Mouse (Mus musculus) heart, postnatal 10 days (tissue): ENCODE measurements around the gene Rpl15. TPM values are rescaled to one million over a fixed set of nuclear protein-coding genes. Genes with fewer than 3 reads are reported as not detected.
"Not testable (repeated sequence)": the region's sequence is repeated elsewhere in the genome, so short reads cannot be mapped to it uniquely, and the experiment has no call there.

Experiments used
- DNase-seq, 2 experiments: peaks; one replicate each; pipeline ENCODE4 v3.0.0; 2021
- intact Hi-C: fragments of 180-260 bp; cut with DNase I; formaldehyde crosslinking; loops from one replicate; pipeline ENCODE4 v1.15.1; 2025
- total RNA-seq, 2 experiments: library from RNA; stranded (reverse); gene quantifications; 2 replicates each; pipeline ENCODE4 v1.2.3; 2021

Gene Rpl15
- 100 to 1,000 TPM; 793 to 803 TPM for total RNA-seq

DNA sequence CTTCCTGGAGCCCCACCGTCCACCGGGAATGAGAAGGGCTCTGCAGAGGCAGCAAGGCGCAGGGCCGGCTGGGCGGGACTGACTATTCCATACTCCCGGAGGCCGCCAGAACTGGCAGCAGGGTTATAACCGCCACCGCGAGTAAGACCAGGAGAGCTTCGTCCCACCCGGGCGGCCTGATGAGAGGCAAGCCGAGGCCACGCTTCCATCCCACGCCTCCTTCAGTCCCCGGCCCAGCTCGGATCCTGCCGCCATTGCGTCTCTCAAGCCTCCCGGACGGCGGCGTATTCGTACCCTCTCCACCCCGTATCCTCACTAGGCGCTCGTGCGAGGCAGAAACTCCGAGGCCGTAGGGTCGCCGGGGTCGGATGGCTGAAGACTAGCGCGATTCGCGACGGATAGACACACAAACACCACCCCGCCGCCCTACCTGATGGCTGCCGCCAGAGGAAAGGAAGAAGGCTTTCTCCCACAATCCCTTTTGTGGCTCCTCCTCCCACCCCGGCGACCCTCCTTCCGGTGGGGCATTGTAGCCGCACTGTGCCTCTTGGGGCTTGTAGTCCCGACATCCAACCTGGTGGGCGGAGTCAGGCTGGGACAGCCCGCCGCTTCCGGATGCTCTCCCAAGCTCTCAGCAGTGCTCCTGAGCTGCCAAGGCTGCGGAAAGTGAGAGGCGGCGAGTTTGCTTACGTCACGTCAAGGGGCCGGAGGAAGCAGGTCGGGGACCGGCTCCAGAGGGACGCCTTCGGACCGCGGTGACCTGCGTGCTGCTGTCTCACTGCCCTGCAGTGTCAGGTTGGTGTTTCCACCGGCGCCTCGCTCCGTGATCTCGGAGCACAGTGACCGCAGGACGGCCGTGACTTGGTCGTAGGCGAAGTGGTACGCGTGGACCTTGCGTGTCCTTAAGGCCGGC lies at the start of gene Rpl15, which contains the start of gene Nkiras1:
Rpl15 (minus strand) TSS at position 863 of the 913 bp plus-strand sequence.
Nkiras1 (plus strand) TSS at position 608 of the 913 bp plus-strand sequence.
- intact Hi-C loops, result loop anchor here (5.0 to 10.0 kb wide), 2 partner anchors 57 to 866 kb away; no protein-coding TSS in a partner anchor

DNA sequence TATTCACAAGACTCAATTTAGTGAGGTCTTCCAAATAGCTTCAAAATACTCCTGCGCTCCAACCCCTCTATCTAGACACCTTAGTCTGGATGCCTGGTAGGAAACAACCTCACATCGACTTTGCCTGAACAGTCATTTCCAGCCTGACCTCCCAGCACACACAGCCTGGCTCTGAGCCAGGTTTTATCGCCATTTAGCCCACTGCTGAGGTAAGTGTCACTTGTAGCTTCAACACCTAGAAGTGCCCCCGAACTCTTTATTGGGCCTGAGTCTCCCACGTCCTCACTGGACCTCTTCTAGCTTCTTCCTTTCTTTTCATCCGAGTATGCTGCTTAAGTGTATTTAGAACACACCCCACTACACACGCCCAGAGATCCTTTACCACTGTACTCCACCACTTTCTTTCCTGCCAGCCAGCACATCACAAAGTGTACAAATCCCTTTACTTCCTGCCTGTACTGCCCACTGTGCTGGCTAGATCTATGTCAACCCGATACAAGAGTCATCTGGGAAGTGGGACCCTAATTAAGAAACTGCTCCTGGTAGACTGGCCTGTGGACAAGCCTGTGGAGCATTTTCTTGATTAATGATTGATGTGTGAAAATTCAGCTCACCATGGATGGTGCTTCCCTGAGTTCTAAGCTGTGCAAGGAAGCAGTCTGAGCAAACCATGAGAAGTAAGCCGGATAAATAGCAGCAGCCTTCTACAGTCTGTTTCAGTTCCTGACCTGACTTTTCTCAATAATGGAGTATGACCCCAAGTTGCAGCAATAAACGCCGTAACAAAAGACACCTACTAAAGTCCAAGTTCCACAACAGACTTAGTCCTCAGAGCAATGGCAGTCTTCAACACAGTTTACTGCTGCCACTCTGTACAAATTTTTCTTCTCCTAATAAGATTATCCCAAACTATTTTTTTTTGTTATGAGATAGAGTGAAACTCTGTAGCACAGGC lies 46.5 kb upstream of the Rpl15 start:
- intact Hi-C loops, result no loop called here
- DNase-seq, result peak; percentile 20 to 38

More for the DNA sequence above, at the start of gene Rpl15, which contains the start of gene Nkiras1:
- peak; percentile 99 for DNase-seq

DNA sequence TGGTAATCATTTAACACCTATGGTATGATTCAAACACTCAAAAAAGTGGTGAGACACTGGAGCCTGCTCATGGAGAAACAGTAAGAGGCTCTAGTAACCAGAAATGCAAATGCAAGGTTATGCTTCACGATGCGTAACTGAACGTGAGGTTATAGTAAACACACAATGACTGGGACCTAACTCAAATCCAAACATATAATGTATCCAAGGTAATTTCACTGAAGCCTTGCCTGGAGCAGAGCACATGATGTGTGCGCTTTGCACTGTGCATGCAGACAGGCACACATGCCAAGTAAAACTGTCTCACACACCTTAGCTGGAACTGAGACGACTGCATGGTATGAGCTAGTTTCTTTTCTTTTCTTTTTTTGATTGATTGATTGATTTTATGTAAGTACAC lies 33.0 kb upstream of the Rpl15 start:
- intact Hi-C loops, result no loop called here
- DNase-seq, result no peak

DNA sequence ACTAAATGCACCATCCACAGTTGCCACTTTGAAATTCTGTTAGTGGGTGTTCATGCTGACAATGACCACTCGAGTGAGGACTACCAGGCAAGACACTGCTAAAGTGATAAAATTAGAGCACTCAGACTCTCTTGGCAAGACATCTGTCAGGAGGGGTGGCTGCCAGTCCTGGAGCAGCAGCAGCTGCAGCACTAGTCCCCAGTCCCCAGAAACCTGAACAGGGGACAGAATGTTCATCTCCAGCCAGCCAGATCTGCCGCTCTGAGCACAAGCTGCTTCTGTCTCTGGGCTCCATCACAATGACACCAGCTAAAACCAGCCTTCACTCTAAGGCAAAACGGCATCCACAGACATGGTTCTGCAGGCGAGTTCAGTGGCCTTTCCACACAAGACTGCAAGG lies 32.1 kb upstream of the Rpl15 start:
- intact Hi-C loops, result no loop called here
- DNase-seq, result peak; percentile 59 to 72

DNA sequence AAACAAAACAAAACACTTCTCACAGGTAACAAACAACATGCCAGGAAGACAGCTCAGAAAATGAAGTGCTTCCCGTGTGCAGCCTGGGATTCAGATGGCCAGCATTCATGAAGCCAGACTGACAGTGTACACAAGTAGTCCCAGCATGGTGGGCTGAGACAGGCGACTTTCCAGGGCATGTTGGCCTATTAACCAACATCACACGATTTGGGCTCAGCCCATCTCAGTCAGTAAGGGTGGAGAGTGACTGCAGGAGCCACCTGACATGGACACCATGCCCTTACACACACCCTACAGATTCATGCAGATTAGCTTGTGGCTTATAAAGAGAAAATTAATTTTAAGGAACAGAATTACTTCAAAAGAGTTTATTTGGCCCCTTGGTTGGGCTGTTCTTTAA lies 31.6 kb upstream of the Rpl15 start:
- intact Hi-C loops, result no loop called here
- no peak for DNase-seq

DNA sequence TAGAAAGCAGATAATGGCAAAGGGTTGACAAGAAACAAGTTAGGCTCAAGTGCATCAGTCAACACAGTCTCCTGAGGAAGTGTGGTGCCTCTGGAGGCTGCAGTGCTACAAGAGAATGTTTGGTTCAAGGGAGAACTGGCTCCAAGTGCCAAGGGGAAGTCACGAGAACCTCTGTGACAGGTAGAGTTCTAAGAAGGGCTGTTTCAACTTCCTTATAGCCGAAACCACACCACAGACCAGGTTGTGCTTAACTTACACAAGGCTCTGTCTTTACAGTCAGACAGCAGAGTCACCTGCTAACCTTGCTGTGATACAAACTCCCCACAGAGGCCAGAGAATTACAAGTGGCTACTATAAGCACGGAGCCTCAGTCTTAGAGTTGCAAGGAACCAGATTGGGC lies 30.4 kb upstream of the Rpl15 start:
- no peak for DNase-seq
- intact Hi-C loops, result no loop called here

DNA sequence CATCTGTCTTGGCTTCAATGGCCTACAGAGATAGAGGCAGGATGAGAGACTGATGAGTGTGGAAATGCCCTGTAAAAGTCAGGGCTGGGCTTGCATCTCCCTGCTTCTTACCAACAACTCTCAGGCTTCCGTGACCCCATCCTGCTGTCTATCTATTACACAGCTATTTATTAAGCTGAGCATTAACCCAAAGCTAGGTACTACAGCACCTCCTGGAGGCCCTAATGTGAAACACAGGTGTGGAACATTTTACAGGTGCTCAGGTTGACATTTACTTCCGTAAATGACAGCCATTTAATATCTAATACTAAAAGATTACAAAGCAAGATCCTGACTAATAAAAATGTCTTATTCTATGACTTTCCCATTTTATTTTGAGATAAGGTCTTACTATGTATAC lies 29.5 kb upstream of the Rpl15 start:
- DNase-seq, result no peak
- intact Hi-C loops, result no loop called here

DNA sequence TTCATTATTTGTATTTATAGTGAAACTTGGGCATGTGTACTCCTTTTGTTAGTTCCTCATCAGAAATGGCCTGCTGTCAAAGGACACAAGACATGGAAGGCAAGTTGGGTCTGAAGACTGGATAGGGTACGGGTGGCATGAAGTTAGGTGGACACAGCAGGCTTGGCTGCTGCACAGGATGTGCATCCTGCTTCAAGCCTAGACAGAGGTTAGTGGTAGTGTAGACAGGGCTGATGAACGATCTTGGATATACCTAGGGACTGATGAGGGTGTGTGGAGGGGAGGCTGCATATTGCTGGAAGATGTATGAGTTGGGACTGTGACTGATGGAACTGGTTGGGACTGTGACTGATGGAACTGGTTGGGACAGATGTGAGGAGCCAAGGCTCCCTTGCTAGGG lies 27.7 kb upstream of the Rpl15 start:
- DNase-seq, result no peak
- intact Hi-C loops, result no loop called here

DNA sequence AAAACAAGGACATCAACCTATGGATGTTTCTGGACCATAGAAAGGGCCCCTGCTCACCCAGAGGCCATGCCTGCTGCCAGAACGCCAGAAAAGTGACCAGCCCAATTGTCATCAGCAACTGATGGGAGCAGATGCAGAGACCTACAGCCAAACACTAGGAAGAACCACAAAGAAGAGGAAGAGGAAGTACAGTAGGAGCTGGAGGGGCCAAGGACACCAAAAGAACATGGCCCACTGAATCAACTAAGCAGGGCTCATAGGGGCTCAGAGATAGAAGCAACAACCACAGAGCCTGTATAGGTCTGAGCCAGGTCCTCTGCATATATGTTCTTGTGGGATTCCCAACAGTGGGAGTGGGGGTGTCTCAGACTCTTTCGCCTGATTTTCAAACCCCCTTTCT lies 26.2 kb upstream of the Rpl15 start:
- intact Hi-C loops, result no loop called here
- no peak for DNase-seq

DNA sequence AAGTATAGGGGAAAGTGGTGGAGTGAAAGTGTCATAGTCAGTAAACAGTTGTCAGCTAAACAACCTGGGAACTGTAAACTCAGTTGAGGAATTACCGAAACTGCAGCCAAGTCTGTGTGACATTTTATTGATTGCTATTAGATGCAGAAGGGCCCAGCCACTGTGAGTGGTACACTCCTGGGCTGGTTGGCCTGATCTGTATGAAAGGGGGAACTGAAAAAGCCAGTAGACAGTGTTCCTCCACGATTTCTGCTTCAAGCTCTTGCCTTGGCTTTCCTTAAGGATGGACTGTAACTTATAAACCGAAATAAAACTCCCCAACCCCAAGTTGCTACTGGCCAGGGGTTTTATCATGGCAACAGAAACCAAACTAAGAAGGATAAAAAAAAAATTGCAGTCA lies 21.4 kb upstream of the Rpl15 start:
- intact Hi-C loops, result no loop called here
- DNase-seq, result no peak

DNA sequence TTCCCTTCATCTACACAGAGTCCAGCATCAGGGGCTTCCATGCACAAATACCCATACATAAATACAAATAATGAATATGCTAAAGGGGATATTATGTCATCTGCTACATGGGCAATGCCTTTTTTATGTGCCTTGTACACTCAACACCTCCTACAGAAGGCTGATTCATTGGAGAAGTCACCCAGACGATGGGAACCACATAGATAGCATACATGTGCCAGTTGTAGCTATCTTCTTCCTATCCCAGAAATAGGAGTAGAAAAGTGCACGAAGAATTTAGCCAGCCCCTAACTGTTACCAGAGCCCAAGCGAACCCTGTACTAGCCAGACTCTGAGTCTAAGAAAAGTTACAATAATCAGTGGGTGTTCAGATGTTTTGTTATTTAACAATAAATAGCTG lies 20.9 kb upstream of the Rpl15 start:
- intact Hi-C loops, result no loop called here
- no peak for DNase-seq

DNA sequence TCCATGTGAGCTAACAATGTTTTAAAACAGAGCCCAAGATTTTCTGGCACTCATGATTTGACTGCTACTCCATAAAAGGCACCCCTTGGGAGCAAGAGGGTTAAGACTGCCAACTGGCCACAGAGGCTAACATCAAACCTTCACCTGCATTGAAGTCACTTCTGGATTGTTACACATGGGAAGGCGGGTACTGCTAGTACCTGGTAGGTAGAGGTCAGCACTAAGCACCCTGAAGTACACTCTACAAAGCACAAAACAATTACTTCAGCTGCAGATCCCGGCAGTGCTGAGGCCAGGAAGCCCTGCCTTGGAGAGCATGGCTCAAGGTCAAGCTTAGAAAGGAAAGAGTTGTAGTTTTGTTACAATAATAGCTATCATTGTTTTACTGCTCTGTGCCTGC lies 16.2 kb upstream of the Rpl15 start:
- no peak for DNase-seq
- intact Hi-C loops, result loop anchor here (10.0 kb wide), 1 partner anchor 623 kb away; the partner anchor contains the start of gene Thrb

DNA sequence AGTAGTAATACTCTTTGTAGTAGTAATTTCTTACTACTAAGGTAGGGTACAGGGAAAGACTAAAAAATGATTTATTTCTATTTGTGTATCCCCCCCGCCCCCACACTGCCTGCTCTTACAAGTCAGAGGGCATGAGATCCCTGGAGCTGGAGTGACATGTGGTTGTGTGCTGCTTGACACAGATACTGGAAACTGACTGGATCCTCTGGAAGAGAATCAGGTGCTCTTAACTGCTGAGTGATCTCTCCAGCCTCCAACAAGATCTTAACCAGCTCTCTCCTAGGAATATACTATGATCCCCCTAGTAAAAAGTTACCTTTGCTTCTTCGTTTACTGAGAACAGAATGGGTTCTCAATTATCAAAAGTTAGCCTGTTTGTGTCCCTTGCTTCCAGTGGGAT lies 15.2 kb upstream of the Rpl15 start:
- intact Hi-C loops, result loop anchor here (10.0 kb wide), 1 partner anchor 622 kb away; the partner anchor contains the start of gene Thrb
- DNase-seq, result no peak

DNA sequence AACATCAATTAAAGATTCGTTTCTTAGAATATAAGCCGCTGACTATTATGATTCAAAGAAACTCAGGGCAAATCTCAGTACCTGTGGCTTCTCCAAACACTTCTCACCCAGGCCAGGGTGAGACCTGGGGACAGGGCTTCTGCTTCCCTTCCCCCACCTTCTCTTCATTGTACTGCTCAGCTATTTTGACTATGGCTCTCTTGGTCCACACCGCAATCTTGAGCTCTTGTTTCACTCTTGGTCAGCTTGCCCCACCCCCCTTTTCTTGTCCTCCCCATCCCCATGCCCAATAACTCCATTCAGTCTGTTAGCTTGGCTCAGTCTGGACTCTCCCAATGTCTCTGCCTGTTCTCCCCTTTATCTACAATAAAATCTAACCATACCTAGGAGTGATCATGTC lies 14.3 kb upstream of the Rpl15 start:
- DNase-seq, result no peak
- intact Hi-C loops, result loop anchor here (10.0 kb wide), 1 partner anchor 621 kb away; the partner anchor contains the start of gene Thrb

DNA sequence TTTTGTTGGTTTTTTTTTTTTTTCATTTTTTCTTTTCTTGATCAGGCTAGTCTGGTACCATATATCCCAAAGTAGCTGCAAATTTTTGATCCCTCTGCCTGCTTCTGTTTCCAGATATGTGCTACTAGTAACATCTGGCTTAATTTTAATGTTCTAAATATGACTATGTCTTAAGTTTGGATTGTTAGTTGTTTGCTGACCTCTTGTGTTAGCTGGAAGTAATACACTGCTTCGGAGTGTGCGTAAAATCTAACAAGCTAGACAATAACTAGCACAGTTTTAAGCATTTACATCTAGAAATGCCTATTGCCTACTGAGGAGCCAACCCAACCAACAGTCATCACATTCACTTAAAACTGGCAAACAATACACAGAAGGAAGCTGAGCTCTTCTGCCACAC lies 13.4 kb upstream of the Rpl15 start:
- DNase-seq, result peak; percentile 50 to 66
- intact Hi-C loops, result loop anchor here (1.0 to 10.0 kb wide), 2 partner anchors 74 to 620 kb away; partner anchors contain the start of gene Thrb

DNA sequence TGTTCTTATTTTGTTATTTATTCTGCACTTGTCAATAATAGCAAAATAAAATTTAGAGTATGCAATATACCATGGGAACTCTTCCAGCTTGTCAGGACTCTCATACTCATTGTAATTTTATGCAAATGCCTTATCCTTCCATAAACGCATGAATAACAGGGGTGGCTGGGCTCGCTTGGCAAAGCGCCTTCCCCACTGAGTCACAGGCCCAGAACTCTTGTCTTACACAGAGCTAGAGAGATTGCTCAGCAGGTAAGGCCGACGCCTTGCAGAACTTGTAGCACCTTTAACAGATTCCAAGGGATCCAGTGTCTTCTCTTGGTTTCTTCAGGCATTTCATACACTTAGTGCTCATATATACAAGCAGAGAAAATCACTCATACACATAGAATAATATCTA lies 9.2 kb upstream of the Rpl15 start:
- intact Hi-C loops, result loop anchor here (10.0 kb wide), 1 partner anchor 616 kb away; the partner anchor contains the start of gene Thrb
- no peak for DNase-seq

DNA sequence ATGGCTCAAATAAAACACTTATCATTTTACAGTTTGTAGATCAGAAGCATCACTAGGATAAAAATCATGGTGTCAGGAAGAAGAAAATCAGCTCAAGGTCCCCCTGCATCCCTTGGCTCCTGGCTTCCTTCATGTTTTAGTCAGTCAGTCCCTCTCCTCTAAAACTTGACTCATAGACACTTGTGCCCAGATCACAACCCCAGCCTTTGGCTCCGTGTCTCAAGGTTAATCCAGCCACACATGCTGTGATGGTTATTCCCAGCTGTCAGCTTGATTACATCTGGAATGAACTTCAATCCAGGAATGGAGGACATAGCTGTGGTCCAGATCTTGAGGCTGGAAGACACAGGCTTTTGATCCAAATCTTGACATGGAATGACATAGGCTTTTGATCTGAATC lies 3.3 kb upstream of the Rpl15 start:
- intact Hi-C loops, result loop anchor here (5.0 to 10.0 kb wide), 2 partner anchors 53 to 870 kb away; no protein-coding TSS in a partner anchor

DNA sequence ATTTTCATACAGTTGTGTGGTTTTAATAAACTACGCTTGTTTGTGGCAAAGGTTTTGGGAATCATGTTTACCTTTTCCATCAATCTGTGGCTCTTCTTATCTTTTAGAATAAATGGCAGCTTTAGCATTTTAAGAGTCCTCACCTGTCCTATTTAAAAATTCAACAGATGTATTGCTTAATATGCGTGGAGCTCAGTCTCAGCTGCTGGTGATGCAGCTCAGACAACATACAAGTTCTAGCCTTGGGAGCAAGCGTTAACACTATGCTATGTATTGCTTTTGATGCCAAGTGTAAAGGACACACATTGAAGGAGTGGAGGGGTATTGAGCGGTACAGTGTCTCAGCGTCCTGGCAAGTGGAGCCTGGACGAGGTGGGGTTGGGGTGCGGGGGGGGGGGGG lies 475 bp upstream of the Rpl15 start:
- DNase-seq, result no peak
- intact Hi-C loops, result loop anchor here (5.0 to 10.0 kb wide), 2 partner anchors 56 to 867 kb away; no protein-coding TSS in a partner anchor

More for the DNA sequence above, 3.3 kb upstream of the Rpl15 start:
- DNase-seq, result no peak

DNA sequence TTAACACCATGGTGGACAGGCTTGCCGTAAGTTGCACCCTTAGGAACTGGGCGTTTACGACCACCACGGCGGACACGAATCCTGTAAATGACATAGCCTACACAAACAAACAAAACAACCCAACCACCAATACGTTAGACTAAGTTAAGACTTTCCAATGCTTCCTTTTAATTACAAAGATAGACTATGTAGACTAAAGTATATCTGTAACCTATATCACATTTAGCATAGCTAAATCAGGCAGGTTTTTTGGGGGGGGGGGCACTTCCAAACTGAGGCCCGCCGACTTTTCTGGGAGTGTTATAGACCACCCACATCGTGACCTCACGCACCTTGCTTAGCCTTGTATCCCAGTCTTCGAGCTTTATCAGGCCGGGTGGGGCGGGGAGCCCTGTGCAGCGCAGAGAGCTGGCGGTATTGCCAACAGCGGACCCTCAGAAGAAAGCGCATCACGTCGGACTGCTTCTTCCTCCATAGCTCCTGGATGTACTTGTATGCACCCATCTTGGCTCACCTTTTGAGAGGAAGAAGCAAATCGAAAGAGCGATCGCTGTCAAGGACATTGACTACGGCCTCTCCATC lies 1.2 kb downstream of the Rpl15 start:
- DNase-seq, result not testable (repeated sequence)
- intact Hi-C loops, result loop anchor here (1.0 to 10.0 kb wide), 3 partner anchors 31 to 865 kb away; partner anchors contain the start of gene Nr1d2

DNA sequence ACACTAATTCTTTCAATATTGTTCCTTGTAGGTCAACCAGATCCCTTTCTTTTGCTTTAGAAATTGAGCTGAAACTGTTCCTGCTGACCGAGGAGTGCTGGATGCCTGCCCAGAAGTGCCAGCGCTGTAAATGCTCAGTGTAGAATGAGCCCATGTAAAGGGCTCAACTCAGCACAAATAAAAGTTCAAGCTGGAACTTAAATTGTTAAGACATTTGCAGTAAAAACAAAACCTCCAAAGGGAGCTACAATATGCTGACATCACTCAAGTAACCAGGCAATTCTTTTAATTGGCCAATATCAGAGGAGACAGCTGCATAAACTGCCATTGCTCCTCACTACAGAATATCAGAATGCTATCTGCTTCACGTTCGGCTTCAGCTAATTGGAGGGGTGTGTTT lies 7.8 kb downstream of the Rpl15 start:
- DNase-seq, result peak; percentile 43 to 45
- intact Hi-C loops, result no loop called here
